Mouse (Mus musculus) ES-Bruce4 (cell line): ENCODE data around the gene Tex12.

Source experiments
- CTCF ChIP-seq: IDR thresholded peaks from one replicate; pipeline ENCODE4 v1.8.1; 2011; ENCODE audit warnings: low read depth, low read length
- POLR2A ChIP-seq: IDR thresholded peaks from one replicate; pipeline ENCODE4 v1.8.1; 2011; ENCODE audit warnings: low read length; ENCODE audit not compliant: insufficient read depth

DNA sequence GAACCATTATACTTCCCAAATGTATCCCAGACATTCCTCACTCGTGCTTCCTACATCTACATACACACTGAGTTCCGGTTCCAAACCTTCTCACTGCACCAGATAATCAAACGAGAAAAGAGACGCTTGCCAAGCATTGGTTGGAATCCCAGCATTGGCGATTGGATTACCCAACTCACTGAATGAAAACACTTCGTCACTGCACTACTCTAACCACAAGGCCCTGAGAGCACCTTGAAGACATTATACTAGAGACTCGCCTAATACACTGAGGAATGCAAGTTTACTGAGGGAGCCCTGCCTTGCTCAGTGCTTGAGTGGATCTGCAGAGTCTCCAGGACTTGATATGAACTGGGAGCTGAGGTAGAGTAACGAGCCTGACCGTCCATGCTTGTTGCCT lies 18.7 kb downstream of the Tex12 start:
- TF ChIP-seq POLR2A (no peak), CTCF (no peak)
